Mouse (Mus musculus) large intestine, adult 2 months (tissue): ENCODE data around the gene Gpr153. TPM values are rescaled to one million over a fixed set of nuclear protein-coding genes. Genes with fewer than 3 reads are reported as not detected.

Experiments used
- DNase-seq: peaks from one replicate; pipeline ENCODE4 v3.0.0-alpha.2; 2012; ENCODE audit warnings: low read depth, low spot score
- WGBS: fragments of 180-500 bp; shearing (Covaris S2); methylation state at CpG from one replicate; pipeline ENCODE4 v1.1.7; 2018; 5-methylcytosine and 5-hydroxymethylcytosine counted together
- polyA plus RNA-seq: library from polyadenylated mRNA; depleted of rRNA; stranded (reverse); fragments of >200 nt; gene quantifications from 2 replicates; pipeline ENCODE4 v1.2.3, GENCODE M21; 2012

Gene Gpr153
- polyA plus RNA-seq, 1 experiment = 6.5 TPM

- WGBS = 9% methylated on average over 70 of the region's 70 CpGs
These were observed 9.3 kb downstream of the Gpr153 start for GRCm38 (mm10) chr4:152283186-152283950.

GRCm38 (mm10) chr4:152285505-152285904, 11.5 kb downstream of the Gpr153 start:
- peak; percentile 31 for DNase-seq
- under 1% methylated on average over 10 of the region's 10 CpGs for WGBS

More at GRCm38 (mm10) chr4:152283186-152283950, 9.3 kb downstream of the Gpr153 start:
- peak; percentile 29 for DNase-seq

- WGBS = 5% methylated on average over 32 of the region's 32 CpGs
- no peak for DNase-seq
These were observed 12.2 kb downstream of the Gpr153 start for GRCm38 (mm10) chr4:152286183-152286582.

GRCm38 (mm10) chr4:152286887-152287286, 12.9 kb downstream of the Gpr153 start:
- 7% methylated on average over 26 of the region's 26 CpGs for WGBS
- DNase-seq = no peak

- no peak for DNase-seq
- 29% methylated on average over 19 of the region's 19 CpGs for WGBS
These were observed 13.5 kb downstream of the Gpr153 start for GRCm38 (mm10) chr4:152287317-152288120.

- 59% methylated on average over 18 of the region's 18 CpGs for WGBS
- DNase-seq = no peak
These were observed 14.4 kb downstream of the Gpr153 start for GRCm38 (mm10) chr4:152288398-152288945.

GRCm38 (mm10) chr4:152290385-152290784, 16.4 kb downstream of the Gpr153 start:
- WGBS = 2% methylated on average over 39 of the region's 39 CpGs
- DNase-seq = no peak

GRCm38 (mm10) chr4:152290991-152291390, 17.0 kb downstream of the Gpr153 start:
- WGBS = 22% methylated on average over 11 of the region's 11 CpGs
- no peak for DNase-seq

GRCm38 (mm10) chr4:152291562-152291961, 17.5 kb downstream of the Gpr153 start, which contains the start of gene Hes3:
Gene Hes3 (minus strand): TSS chr4:152291662.
- WGBS = 34% methylated on average over 6 of the region's 6 CpGs
- DNase-seq = no peak

GRCm38 (mm10) chr4:152292102-152292765, 18.2 kb downstream of the Gpr153 start:
- no peak for DNase-seq
- 11% methylated on average over 12 of the region's 12 CpGs for WGBS

GRCm38 (mm10) chr4:152294188-152294929, 20.3 kb downstream of the Gpr153 start:
- DNase-seq = no peak
- WGBS = 67% methylated on average over 10 of the region's 10 CpGs

GRCm38 (mm10) chr4:152295916-152296315, 21.9 kb downstream of the Gpr153 start:
- DNase-seq = no peak
- 19% methylated on average over 4 of the region's 4 CpGs for WGBS

- DNase-seq = no peak
- WGBS = 4% methylated on average over 8 of the region's 8 CpGs
These were observed 22.3 kb downstream of the Gpr153 start for GRCm38 (mm10) chr4:152296371-152296770.

- WGBS = under 1% methylated on average over 119 of the region's 119 CpGs
- peak; percentile 89 for DNase-seq
These were observed 23.1 kb downstream of the Gpr153 start, which contains the start of gene Icmt for GRCm38 (mm10) chr4:152296874-152297861. Gene Icmt (plus strand): TSS chr4:152297227.

GRCm38 (mm10) chr4:152298836-152299235, 24.8 kb downstream of the Gpr153 start:
- DNase-seq = no peak
- 92% methylated on average over 14 of the region's 14 CpGs for WGBS

- DNase-seq = no peak
- 90% methylated on average over 8 of the region's 8 CpGs for WGBS
These were observed 26.3 kb downstream of the Gpr153 start for GRCm38 (mm10) chr4:152300375-152300774.

- 82% methylated on average over 11 of the region's 11 CpGs for WGBS
These were observed 28.0 kb downstream of the Gpr153 start for GRCm38 (mm10) chr4:152302012-152302411.

GRCm38 (mm10) chr4:152303172-152303571, 29.1 kb downstream of the Gpr153 start:
- WGBS = 90% methylated on average over 10 of the region's 10 CpGs
- DNase-seq = no peak

More at GRCm38 (mm10) chr4:152302012-152302411, 28.0 kb downstream of the Gpr153 start:
- DNase-seq = no peak
